Mouse (Mus musculus) T-helper 2 cell (primary cell): ENCODE data around the gene Dok7.

Experiments
- in situ Hi-C: fragments of 300-600 bp; cut with MboI, MseI; formaldehyde crosslinking; loops from one replicate; pipeline ENCODE4 v1.15.1; 2025; ENCODE audit warnings: high pct_unique_total_duplicates

Dok7 gene

DNA sequence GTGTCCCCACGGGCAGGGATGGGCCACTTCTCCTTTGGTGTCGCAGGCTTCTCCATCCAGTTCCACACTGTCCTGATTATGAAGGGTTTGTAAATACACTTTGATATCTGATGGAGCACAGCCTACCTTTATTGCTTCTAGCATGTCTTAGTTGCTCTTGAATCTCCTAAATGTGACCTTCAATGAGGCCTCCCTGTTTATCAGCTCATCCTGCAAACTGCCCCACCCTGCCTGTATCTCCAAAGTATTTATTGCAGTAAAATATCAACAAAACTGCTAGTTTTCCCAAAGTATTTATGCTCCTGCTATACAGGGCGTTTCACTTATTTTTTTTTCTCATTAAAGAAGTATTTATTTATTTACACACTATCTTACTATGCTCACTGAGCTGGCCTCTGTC lies 59.4 kb downstream of the Dok7 start:
- in situ Hi-C loops: no loop called here

GRCm38 (mm10) chr5:35117633-35118032 lies 61.1 kb downstream of the Dok7 start:
- in situ Hi-C loops: no loop called here

GRCm38 (mm10) chr5:35118418-35118817 lies 61.9 kb downstream of the Dok7 start:
- in situ Hi-C loops: no loop called here

DNA sequence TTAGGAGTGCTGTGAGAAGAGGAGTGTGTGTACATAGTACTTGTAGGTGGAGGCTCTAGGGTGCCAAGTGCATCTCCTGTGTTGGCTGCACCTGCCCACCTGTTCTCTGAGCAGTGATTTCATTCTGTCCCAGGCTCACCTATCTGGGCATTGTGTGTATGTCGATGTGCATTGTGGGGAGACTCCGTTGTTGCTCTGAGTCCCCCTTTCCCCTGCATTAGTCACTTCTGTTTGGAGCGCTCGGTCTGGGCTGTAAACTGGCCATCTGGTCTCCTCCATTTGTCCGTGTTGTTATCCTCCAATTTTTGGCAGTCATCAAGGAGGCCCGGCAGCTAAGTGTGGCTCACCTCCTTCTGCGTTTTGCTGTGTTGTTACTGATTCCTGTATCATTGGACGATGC lies 63.5 kb downstream of the Dok7 start:
- in situ Hi-C loops: no loop called here

- in situ Hi-C loops: no loop called here
Observed at GRCm38 (mm10) chr5:35129208-35129607, 72.6 kb downstream of the Dok7 start.

DNA sequence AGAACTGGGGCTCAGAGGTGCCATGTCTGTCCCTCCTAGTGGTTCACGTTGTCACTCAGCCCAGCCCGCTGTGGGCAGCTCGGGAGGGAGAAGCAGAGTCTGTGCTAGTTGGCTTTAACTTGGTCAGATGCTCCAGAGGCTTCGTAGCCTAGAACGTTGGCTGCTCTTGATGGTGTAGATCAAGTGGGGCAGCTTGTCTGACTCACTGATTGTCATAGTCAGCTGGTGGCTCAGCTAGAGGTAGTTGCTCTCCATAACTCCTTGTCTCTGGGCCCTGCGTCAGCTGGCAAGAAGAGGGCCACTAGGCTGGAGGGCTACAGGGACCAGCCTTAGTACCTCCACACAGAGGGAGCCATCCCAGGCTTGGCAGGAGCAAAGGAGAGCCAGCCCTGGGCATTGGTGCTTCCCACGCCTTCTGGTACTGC lies 73.2 kb downstream of the Dok7 start:
- in situ Hi-C loops: no loop called here

GRCm38 (mm10) chr5:35131237-35131636 lies 74.7 kb downstream of the Dok7 start:
- in situ Hi-C loops: no loop called here

DNA sequence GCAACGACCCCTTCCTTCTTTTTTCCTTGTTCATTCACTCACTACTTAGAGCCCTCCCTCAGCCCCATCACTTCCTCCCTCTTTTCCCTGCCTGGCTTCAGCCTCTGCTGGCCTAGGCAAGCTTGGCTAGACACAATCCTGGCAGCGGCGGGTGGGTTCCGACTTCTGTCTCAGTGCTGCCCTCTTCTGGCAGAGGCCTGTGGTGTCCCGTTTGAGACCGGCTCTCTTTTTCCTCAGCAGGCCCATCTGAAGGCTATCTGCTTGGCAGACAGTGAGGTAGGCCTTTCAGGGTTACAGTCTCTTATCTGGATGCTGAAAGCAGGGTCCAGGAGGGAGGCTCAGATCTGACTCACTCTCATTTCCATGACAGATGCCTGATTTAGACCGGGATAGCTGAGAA lies 75.2 kb downstream of the Dok7 start:
- in situ Hi-C loops: no loop called here

- in situ Hi-C loops: no loop called here
Observed at GRCm38 (mm10) chr5:35132278-35132980, 75.9 kb downstream of the Dok7 start.

- in situ Hi-C loops: no loop called here
Observed at GRCm38 (mm10) chr5:35133468-35133867, 76.9 kb downstream of the Dok7 start.

- in situ Hi-C loops: no loop called here
Observed at GRCm38 (mm10) chr5:35134286-35134685, 77.7 kb downstream of the Dok7 start.

GRCm38 (mm10) chr5:35135903-35136302 lies 79.3 kb downstream of the Dok7 start:
- in situ Hi-C loops: no loop called here
